Mouse (Mus musculus): Measurements from ENCODE around the gene Senp7.

The Senp7 gene

DNA sequence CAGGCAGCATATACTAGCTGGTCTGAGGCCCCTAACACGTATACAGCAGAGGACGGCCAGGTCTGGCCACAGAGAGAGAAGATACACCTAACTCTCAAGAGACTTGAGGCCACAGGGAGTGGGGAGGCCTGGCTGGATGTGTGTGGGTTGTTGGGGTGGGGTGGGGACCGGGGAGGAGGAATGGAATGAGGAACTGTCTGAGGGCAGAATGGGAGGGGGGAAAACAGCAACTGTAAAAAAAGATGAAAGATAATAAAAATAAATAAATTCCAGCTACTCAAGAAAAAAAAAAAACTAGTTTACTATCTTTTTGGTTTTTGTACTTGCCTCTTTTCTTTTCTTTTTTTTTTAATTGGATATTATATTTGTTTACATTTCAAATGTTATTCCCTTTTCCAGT is 91.8 kb downstream of the Senp7 start:
- no peak for DNase-seq

- no peak for DNase-seq
Measured at GRCm38 (mm10) chr16:56144876-56145555, 96.9 kb downstream of the Senp7 start.

GRCm38 (mm10) chr16:56147679-56148078 is 99.5 kb downstream of the Senp7 start:
- no peak for DNase-seq

- DNase-seq, result peak; percentile 25 to 29
Measured at GRCm38 (mm10) chr16:56163466-56163865, 115.3 kb downstream of the Senp7 start.

DNA sequence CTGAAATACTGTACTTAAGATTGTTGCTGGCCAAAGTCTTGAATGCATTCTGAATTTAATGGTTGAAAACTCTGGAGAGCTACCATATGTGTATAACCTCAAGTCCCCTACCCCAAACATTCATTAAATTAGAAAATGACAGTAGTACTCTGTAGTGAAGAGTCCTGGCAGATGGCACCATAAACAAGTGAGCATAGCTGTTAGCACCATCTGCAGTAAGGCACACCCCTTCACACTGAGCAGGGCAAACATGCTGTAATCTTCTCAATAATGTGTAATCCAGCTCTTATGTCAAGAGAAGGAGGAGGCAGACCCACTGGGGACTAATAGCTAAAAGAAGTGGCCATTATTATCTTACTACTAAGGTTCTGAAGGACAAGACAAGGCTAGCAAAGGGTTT is 122.1 kb downstream of the Senp7 start:
- DNase-seq, result no peak

DNA sequence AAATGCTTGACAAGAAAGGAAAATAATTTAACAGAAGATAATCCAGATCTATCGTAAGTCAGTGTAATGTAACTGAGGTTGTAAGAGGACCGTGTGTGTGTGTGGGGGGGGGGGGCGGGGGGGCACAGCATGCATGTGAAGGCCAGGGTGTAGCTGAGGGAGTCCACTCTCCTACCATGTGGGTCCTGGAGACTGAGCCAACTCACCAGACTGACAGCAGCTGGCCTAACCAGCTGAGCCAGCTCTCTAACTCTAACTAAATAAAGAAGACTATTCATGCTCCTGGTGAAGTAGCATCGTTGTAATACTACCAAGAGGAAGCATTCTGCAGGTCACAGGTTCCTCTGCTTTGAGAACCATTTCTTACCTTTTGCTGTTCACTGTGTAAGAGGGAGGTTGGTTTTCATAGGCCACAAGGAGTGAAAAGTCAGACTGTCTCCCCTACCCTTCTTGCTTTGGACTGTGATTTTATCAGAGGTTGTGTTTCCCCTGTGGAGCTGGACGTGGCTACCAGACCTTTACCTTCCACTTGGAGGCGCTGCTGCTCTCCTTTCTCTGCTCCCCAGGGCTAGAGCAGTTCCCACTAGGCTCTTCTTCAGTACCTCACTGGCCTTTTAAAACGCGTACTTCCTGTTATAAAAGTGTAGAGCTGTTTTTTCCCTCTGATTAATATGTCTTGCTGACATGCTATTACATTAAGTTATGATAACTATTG is 127.9 kb downstream of the Senp7 start:
- DNase-seq, result peak in 1 of 2 experiments; percentile 58

DNA sequence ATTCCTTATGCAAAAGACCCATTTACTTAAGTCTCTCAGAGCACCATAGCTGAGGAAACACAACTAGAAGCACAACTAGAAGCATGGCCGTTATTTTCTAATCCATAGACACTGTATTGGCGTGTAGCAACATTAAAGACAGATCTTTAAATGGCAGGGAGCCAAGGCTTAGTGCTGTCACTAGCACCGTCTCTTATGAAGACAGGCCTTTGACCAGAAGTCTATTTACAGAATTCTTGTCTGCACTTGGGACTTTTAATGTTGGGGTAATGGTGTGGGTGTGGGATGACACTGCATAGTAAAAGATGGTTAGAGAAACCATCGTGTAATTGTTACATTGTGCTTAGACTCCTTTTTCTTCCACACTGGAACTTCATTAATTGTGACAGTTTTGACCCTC is 138.7 kb downstream of the Senp7 start:
- DNase-seq, result no peak

DNA sequence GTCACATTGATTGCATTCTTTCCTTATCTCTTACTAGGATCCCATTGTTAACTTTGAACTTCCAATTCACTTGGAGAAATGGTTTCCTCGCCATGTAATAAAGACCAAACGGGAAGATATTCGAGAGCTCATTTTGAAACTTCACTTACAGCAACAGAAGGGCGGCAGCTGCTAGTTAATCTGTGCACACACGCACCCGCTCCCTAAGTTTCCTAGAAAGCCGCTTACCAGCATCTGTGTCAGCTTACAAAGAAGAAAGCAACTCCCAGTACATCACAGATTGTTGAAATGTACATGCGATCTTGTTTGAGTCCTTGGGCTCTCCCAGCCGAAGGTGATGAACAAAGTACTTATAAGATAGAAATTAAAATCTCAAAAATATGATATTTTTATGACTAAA is 140.1 kb downstream of the Senp7 start:
- no peak for DNase-seq

DNA sequence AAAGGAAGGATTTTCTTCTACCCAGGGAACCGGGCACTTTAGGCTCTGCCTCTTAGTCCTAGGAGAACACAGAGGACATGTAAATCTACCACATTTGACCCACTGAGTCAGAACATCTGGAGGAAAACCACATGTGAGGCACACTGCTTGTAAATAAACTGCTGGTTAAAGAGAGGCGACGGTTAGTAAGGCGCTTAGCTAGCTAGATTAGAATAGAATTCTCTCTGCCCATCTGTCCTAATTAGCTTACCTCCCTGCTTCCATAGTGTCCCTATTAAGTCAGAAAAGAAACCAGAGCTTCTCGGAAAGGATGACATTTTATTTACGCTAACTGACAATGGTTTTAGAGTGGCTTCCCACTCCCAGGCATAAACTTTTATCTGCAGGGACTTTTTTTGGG is 155.9 kb downstream of the Senp7 start, which contains the start of gene Impg2:
TSS of gene Impg2 (plus strand) at position 263 of the 400 bp plus-strand sequence.
- no peak for DNase-seq

DNA sequence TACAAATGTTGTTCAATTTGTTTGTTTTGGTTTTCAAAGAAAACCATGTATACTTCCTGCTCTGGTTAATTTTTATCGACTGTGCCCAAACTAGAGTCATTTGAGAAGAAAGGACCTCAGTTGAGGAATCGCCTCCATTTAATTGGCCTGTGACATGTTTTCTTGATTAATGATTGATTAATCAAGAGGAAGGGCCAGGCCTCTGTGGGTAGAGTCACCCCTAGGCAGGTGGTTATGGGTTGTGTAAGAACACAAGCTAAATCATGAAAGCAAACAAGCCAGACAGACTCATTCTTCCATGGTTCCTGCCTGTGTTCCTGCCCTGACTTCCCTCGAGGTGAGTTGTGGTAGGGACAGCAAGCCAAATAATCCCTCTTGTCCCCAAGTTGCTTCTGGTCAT is 164.6 kb downstream of the Senp7 start:
- DNase-seq, result peak in 1 of 2 experiments; percentile 9

DNA sequence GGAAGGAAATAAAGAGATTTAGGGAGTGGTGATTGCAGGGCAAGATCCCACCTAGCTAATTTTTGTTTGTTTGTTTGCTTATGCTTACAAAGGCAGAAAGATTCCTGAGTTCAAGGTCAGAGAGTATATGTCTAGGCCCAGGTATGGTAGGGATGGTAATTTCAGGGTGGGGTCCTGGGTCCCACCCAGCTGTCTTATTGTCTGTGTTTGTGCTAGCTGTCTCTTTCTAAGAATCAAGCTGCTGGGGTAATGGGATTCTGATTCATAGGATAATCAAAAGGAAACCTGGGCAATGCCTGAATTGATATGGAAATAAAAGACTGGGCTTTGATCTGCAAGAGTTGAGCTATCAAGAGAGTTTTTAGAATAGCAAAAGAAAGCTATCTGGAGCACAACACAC is 179.5 kb downstream of the Senp7 start:
- DNase-seq, result no peak

GRCm38 (mm10) chr16:56229455-56229854 is 181.3 kb downstream of the Senp7 start:
- no peak for DNase-seq

DNA sequence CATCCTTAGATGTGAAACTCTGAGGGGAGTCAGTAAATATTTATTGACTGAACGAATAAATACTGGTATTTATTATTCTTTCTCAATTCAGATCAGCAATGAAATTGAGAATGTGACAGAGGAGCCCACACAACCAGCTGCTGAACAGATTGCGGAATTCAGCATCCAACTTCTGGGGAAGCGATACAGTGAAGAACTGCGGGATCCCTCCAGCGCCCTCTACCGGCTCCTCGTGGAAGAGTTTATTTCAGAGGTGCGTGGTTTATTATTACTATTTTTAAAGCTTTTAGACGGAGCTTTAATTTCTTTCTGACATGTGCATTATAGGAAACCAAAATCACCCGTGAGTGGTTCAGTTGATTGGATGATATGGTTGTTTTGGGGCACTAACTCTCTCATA is 183.2 kb downstream of the Senp7 start:
- DNase-seq, result peak in 1 of 2 experiments; percentile 35

GRCm38 (mm10) chr16:56232736-56233135 is 184.6 kb downstream of the Senp7 start:
- no peak for DNase-seq

Measured in kidney, postnatal 36 days (tissue).